Mouse (Mus musculus): ENCODE results near the gene Metap1.

- TF ChIP-seq GATA1 (IDR thresholded peaks at IDR 0.05; ENCODE audit: low read length) (no peak), TAL1 (IDR thresholded peaks at IDR 0.05; ENCODE audit: low read length) (no peak)
Measured at GRCm38 (mm10) chr3:138430360-138430976, 58.8 kb downstream of the Metap1 start.

Measured in erythroblast, embryonic 14.5 days (primary cell).